Mouse (Mus musculus): ENCODE results near the gene A430033K04Rik. TPM values are rescaled to one million over a fixed set of nuclear protein-coding genes. Genes with fewer than 3 reads are reported as not detected.
A peak's percentile ranks its signal among the peaks of the same experiment; 100 is the strongest.

Gene A430033K04Rik
- 17.9 and 20.4 TPM in 2 replicates for polyA plus RNA-seq (2015; fragmentation: Nextera tagmentation; extraction: Ambion mirVana)

- H3K4me3 ChIP-seq = peak within 1 kb of the TSS; percentile 89
- peak within 1 kb of the TSS; percentile 74 for H3K4me2 ChIP-seq
- peak; percentile 94 for ATAC-seq (ENCODE audit: insufficient number of reproducible peaks, insufficient read depth, low FRiP score, low TSS enrichment, low read depth)
- H3K27me3 ChIP-seq = no peaks in the 10 kb centered on the region
- H3K9me3 ChIP-seq = no peaks in the 10 kb centered on the region; the same call in 1 of the 2 replicates
- peak within 1 kb of the TSS; percentile 92 for H3K9ac ChIP-seq
- peak within 1 kb of the TSS; percentile 94 for H3K27ac ChIP-seq
- peaks cover 6% of the 10 kb centered on the region for H3K36me3 ChIP-seq
- H3K4me1 ChIP-seq = peaks cover 20% of the 10 kb centered on the region
- under 1% methylated on average over 30 of the region's 30 CpGs for WGBS
These were observed at the start of gene A430033K04Rik for GRCm38 (mm10) chr5:138622645-138623477. Gene A430033K04Rik (plus strand): TSS chr5:138622859.

- H3K36me3 ChIP-seq = no peaks in the 10 kb centered on the region
- H3K4me3 ChIP-seq = no peak overlapping the region
- no peaks in the 10 kb centered on the region for H3K27me3 ChIP-seq
- WGBS = 88% methylated on average over 6 of the region's 6 CpGs
- H3K9ac ChIP-seq = no peak overlapping the region
- H3K4me2 ChIP-seq = no peak overlapping the region
- no peak for ATAC-seq (ENCODE audit: insufficient number of reproducible peaks, insufficient read depth, low FRiP score, low TSS enrichment, low read depth)
- H3K27ac ChIP-seq = no peak overlapping the region
- peaks cover 9% of the 10 kb centered on the region for H3K9me3 ChIP-seq
- no peaks in the 10 kb centered on the region for H3K4me1 ChIP-seq
These were observed 35.3 kb upstream of the A430033K04Rik start for GRCm38 (mm10) chr5:138587396-138587795.

- no peak for ATAC-seq (ENCODE audit: insufficient number of reproducible peaks, insufficient read depth, low FRiP score, low TSS enrichment, low read depth)
- peak overlapping the region; percentile 83 for H3K4me3 ChIP-seq
- peak overlapping the region; percentile 51 for H3K4me2 ChIP-seq
- WGBS = 97% methylated on average over 1 of the region's 1 CpGs
- peaks cover 49% of the 10 kb centered on the region for H3K36me3 ChIP-seq
- no peak overlapping the region for H3K9ac ChIP-seq
- peaks cover 36% of the 10 kb centered on the region for H3K9me3 ChIP-seq
- H3K27me3 ChIP-seq = no peaks in the 10 kb centered on the region
- peaks cover 3% of the 10 kb centered on the region for H3K4me1 ChIP-seq
- no peak overlapping the region for H3K27ac ChIP-seq
These were observed 4.3 kb upstream of the A430033K04Rik start for GRCm38 (mm10) chr5:138618353-138618752.

GRCm38 (mm10) chr5:138619211-138620128 lies 3.2 kb upstream of the A430033K04Rik start, which contains the start of gene Zfp68:
Gene Zfp68 (minus strand): TSS chr5:138619761.
- Histone ChIP-seq H3K4me1 (peaks cover 14% of the 10 kb centered on the region), H3K9ac (peak within 1 kb of the TSS; percentile 96), H3K27ac (peak within 1 kb of the TSS; percentile 98), H3K27me3 (no peaks in the 10 kb centered on the region), H3K4me2 (peak within 1 kb of the TSS; percentile 51), H3K4me3 (peak within 1 kb of the TSS; percentile 83), H3K36me3 (peaks cover 38% of the 10 kb centered on the region), H3K9me3 (peaks cover 25% of the 10 kb centered on the region)
- ATAC-seq (ENCODE audit: insufficient number of reproducible peaks, insufficient read depth, low FRiP score, low TSS enrichment, low read depth) = peak; percentile 95
- WGBS = under 1% methylated on average over 43 of the region's 43 CpGs

GRCm38 (mm10) chr5:138620836-138621235 lies 1.8 kb upstream of the A430033K04Rik start:
- peaks cover 15% of the 10 kb centered on the region for H3K9me3 ChIP-seq
- no peak overlapping the region for H3K4me3 ChIP-seq
- H3K36me3 ChIP-seq = peaks cover 25% of the 10 kb centered on the region
- H3K9ac ChIP-seq = no peak overlapping the region
- no peak overlapping the region for H3K27ac ChIP-seq
- peaks cover 20% of the 10 kb centered on the region for H3K4me1 ChIP-seq
- ATAC-seq (ENCODE audit: insufficient number of reproducible peaks, insufficient read depth, low FRiP score, low TSS enrichment, low read depth) = no peak
- no peaks in the 10 kb centered on the region for H3K27me3 ChIP-seq
- 86% methylated on average over 5 of the region's 5 CpGs for WGBS
- H3K4me2 ChIP-seq = no peak overlapping the region

GRCm38 (mm10) chr5:138623478-138623875 lies 818 bp downstream of the A430033K04Rik start:
- peak overlapping the region; percentile 94 for H3K27ac ChIP-seq
- 13% methylated on average over 3 of the region's 3 CpGs for WGBS

GRCm38 (mm10) chr5:138636486-138636885 lies 13.8 kb downstream of the A430033K04Rik start:
- Histone ChIP-seq H3K27ac (no peak overlapping the region), H3K36me3 (peaks cover 52% of the 10 kb centered on the region)

More at GRCm38 (mm10) chr5:138623478-138623875, 818 bp downstream of the A430033K04Rik start:
- no peaks in the 10 kb centered on the region for H3K36me3 ChIP-seq
- peaks cover 20% of the 10 kb centered on the region for H3K4me1 ChIP-seq
- ATAC-seq (ENCODE audit: insufficient number of reproducible peaks, insufficient read depth, low FRiP score, low TSS enrichment, low read depth) = no peak
- peak overlapping the region; percentile 74 for H3K4me2 ChIP-seq
- H3K4me3 ChIP-seq = peak overlapping the region; percentile 89
- H3K9me3 ChIP-seq = no peaks in the 10 kb centered on the region
- H3K27me3 ChIP-seq = no peaks in the 10 kb centered on the region
- peak overlapping the region; percentile 92 for H3K9ac ChIP-seq

GRCm38 (mm10) chr5:138641081-138641480 lies 18.4 kb downstream of the A430033K04Rik start:
- no peaks in the 10 kb centered on the region for H3K4me1 ChIP-seq
- peaks cover 76% of the 10 kb centered on the region for H3K36me3 ChIP-seq
- ATAC-seq (ENCODE audit: insufficient number of reproducible peaks, insufficient read depth, low FRiP score, low TSS enrichment, low read depth) = no peak
- H3K9me3 ChIP-seq = no peaks in the 10 kb centered on the region
- no peak overlapping the region for H3K9ac ChIP-seq
- no peaks in the 10 kb centered on the region for H3K27me3 ChIP-seq
- H3K4me3 ChIP-seq = no peak overlapping the region
- WGBS = 90% methylated on average over 3 of the region's 3 CpGs
- no peak overlapping the region for H3K4me2 ChIP-seq
- H3K27ac ChIP-seq = no peak overlapping the region

More at GRCm38 (mm10) chr5:138636486-138636885, 13.8 kb downstream of the A430033K04Rik start:
- 93% methylated on average over 2 of the region's 2 CpGs for WGBS
- Histone ChIP-seq H3K9ac (no peak overlapping the region), H3K9me3 (no peaks in the 10 kb centered on the region), H3K4me3 (no peak overlapping the region), H3K27me3 (no peaks in the 10 kb centered on the region), H3K4me2 (no peak overlapping the region), H3K4me1 (no peaks in the 10 kb centered on the region)
- ATAC-seq (ENCODE audit: insufficient number of reproducible peaks, insufficient read depth, low FRiP score, low TSS enrichment, low read depth) = no peak

GRCm38 (mm10) chr5:138641761-138642160 lies 19.1 kb downstream of the A430033K04Rik start:
- Histone ChIP-seq H3K4me1 (no peaks in the 10 kb centered on the region), H3K9ac (no peak overlapping the region), H3K9me3 (no peaks in the 10 kb centered on the region), H3K4me3 (no peak overlapping the region), H3K4me2 (no peak overlapping the region), H3K27ac (no peak overlapping the region), H3K36me3 (peaks cover 77% of the 10 kb centered on the region), H3K27me3 (no peaks in the 10 kb centered on the region)
- WGBS = 90% methylated on average over 3 of the region's 3 CpGs
- ATAC-seq (ENCODE audit: insufficient number of reproducible peaks, insufficient read depth, low FRiP score, low TSS enrichment, low read depth) = no peak

GRCm38 (mm10) chr5:138652911-138653310 lies 30.3 kb downstream of the A430033K04Rik start:
- Histone ChIP-seq H3K9ac (no peak overlapping the region), H3K4me2 (no peak overlapping the region), H3K9me3 (no peaks in the 10 kb centered on the region), H3K36me3 (peaks cover 26% of the 10 kb centered on the region), H3K27me3 (no peaks in the 10 kb centered on the region), H3K27ac (no peak overlapping the region), H3K4me3 (no peak overlapping the region), H3K4me1 (no peaks in the 10 kb centered on the region)
- no peak for ATAC-seq (ENCODE audit: insufficient number of reproducible peaks, insufficient read depth, low FRiP score, low TSS enrichment, low read depth)
- 87% methylated on average over 1 of the region's 1 CpGs for WGBS

- no peak overlapping the region for H3K27ac ChIP-seq
- H3K36me3 ChIP-seq = peaks cover 4% of the 10 kb centered on the region
- WGBS = 11% methylated on average over 2 of the region's 2 CpGs
- no peak overlapping the region for H3K4me2 ChIP-seq
- H3K4me3 ChIP-seq = no peak overlapping the region
- no peaks in the 10 kb centered on the region for H3K27me3 ChIP-seq
- H3K4me1 ChIP-seq = no peaks in the 10 kb centered on the region
- H3K9ac ChIP-seq = no peak overlapping the region
- H3K9me3 ChIP-seq = no peaks in the 10 kb centered on the region
- no peak for ATAC-seq (ENCODE audit: insufficient number of reproducible peaks, insufficient read depth, low FRiP score, low TSS enrichment, low read depth)
These were observed 34.0 kb downstream of the A430033K04Rik start for GRCm38 (mm10) chr5:138656477-138657156.
